Mouse (Mus musculus) neural tube, embryonic 11.5 days (tissue): ENCODE measurements around the gene Aunip. TPM values are rescaled to one million over a fixed set of nuclear protein-coding genes. Genes with fewer than 3 reads are reported as not detected.
"Not testable (repeated sequence)": the region's sequence is repeated elsewhere in the genome, so short reads cannot be mapped to it uniquely, and the experiment has no call there.

Source experiments
- ATAC-seq: fragments of 200-750 bp; cut with Nextera tagmentation; 2 replicates; pipeline ENCODE4 v1.8.0; 2017; ENCODE audit warnings: moderate number of reproducible peaks, mild to moderate bottlenecking, moderate TSS enrichment, moderate library complexity; ENCODE audit not compliant: insufficient read depth, low FRiP score, low TSS enrichment
- DNase-seq: peaks from one replicate; pipeline ENCODE4 v3.0.0-alpha.2; 2015; ENCODE audit warnings: low spot score
- H3K27ac ChIP-seq: fragments of 300-500 bp; sonication (generic); 2 replicates; pipeline ENCODE4 v1.5.1; 2014; ENCODE audit warnings: low read depth, mild to moderate bottlenecking, low read length
- H3K27me3 ChIP-seq: fragments of 300-500 bp; sonication (generic); 2 replicates; pipeline ENCODE4 v1.6.1; 2014; ENCODE audit warnings: mild to moderate bottlenecking, low read length, mixed read lengths; ENCODE audit not compliant: control insufficient read depth, insufficient read depth
- H3K36me3 ChIP-seq: fragments of 300-500 bp; sonication (generic); 2 replicates; pipeline ENCODE4 v1.6.1; 2014; ENCODE audit warnings: mild to moderate bottlenecking, low read length, moderate library complexity, mixed read lengths; ENCODE audit not compliant: control insufficient read depth, insufficient read depth
- H3K4me1 ChIP-seq: fragments of 300-500 bp; sonication (generic); 2 replicates; pipeline ENCODE4 v1.6.1; 2014; ENCODE audit warnings: low read length, mixed read lengths; ENCODE audit not compliant: control insufficient read depth, insufficient read depth
- H3K4me2 ChIP-seq: fragments of 300-500 bp; sonication (generic); 2 replicates; pipeline ENCODE4 v1.6.1; 2014; ENCODE audit warnings: low read depth, mild to moderate bottlenecking, moderate library complexity
- H3K4me3 ChIP-seq: fragments of 300-500 bp; sonication (generic); 2 replicates; pipeline ENCODE4 v1.5.1; 2014; ENCODE audit warnings: low read depth, low read length
- H3K9ac ChIP-seq: fragments of 300-500 bp; sonication (generic); 2 replicates; pipeline ENCODE4 v1.6.1; 2014; ENCODE audit warnings: mild to moderate bottlenecking, low read length
- H3K9me3 ChIP-seq: fragments of 300-500 bp; sonication (generic); 2 replicates; pipeline ENCODE4 v1.6.1; 2016; ENCODE audit warnings: low read length; ENCODE audit not compliant: control insufficient read depth
- WGBS: fragments of 180-500 bp; shearing (Covaris S2); extraction: QIAGEN DNeasy Blood & Tissue Kit; methylation state at CpG from one replicate; pipeline ENCODE4 v1.1.7; 2014; 5-methylcytosine and 5-hydroxymethylcytosine counted together
- polyA plus RNA-seq: library from polyadenylated mRNA; unstranded; fragments of >200 nt; fragmentation: Nextera tagmentation; extraction: Ambion mirVana; gene quantifications from 2 replicates; pipeline ENCODE4 v1.2.1, GENCODE M21; 2014

Gene Aunip
- polyA plus RNA-seq, 1 experiment from 2014 or later: 8.1 TPM

DNA sequence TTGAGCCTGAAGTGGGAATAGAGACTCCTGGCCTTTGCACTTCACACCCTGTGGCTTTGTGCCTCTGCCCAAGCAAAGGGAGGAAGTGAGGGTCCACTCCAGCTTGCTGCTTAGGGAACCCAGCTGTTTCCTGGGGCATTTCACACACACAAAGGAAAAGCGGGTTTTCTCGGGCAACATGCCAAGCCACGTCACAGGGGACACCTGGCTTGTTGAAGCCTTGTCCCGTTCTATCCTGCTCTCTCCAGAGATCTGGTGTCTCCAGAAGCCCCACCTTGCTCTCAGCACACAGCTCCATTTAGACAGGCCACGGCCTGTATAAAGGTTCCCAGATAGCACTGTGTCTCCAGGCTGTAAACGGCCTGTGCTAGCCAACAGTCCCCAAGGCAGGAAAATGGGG, 19.1 kb upstream of the Aunip start:
- Histone ChIP-seq H3K9ac (no peak overlapping the region), H3K36me3 (no peaks in the 10 kb centered on the region), H3K9me3 (no peaks in the 10 kb centered on the region), H3K4me2 (no peak overlapping the region), H3K27me3 (no peaks in the 10 kb centered on the region; the same call in 1 of the 2 replicates), H3K4me1 (no peaks in the 10 kb centered on the region), H3K4me3 (no peak overlapping the region), H3K27ac (no peak overlapping the region)
- DNase-seq (no peak), ATAC-seq (no peak)
- 89% methylated on average over 6 of the region's 6 CpGs for WGBS

DNA sequence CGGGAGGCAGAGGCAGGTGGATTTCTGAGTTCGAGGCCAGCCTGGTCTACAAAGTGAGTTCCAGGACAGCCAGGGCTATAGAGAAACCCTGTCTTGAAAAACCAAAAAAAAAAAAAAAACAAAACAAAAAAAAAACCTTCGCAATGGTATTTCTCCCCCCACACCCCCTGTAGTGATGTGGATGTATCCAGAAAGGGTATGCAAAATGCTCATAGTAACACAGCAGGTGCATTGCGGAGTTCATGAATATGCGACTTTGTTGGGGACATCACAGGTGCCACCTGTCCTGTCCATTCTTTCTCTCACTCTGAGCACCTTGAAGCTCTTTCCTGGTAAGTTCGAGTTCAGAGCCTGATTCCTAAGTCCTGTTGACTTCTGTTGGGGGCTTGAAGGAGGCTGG, 16.6 kb upstream of the Aunip start:
- not testable (repeated sequence) for ATAC-seq, H3K4me2 ChIP-seq, H3K4me3 ChIP-seq, H3K4me1 ChIP-seq, H3K36me3 ChIP-seq, H3K9ac ChIP-seq, H3K27ac ChIP-seq, DNase-seq, H3K27me3 ChIP-seq, H3K9me3 ChIP-seq
- WGBS: 89% methylated on average over 6 of the region's 6 CpGs

DNA sequence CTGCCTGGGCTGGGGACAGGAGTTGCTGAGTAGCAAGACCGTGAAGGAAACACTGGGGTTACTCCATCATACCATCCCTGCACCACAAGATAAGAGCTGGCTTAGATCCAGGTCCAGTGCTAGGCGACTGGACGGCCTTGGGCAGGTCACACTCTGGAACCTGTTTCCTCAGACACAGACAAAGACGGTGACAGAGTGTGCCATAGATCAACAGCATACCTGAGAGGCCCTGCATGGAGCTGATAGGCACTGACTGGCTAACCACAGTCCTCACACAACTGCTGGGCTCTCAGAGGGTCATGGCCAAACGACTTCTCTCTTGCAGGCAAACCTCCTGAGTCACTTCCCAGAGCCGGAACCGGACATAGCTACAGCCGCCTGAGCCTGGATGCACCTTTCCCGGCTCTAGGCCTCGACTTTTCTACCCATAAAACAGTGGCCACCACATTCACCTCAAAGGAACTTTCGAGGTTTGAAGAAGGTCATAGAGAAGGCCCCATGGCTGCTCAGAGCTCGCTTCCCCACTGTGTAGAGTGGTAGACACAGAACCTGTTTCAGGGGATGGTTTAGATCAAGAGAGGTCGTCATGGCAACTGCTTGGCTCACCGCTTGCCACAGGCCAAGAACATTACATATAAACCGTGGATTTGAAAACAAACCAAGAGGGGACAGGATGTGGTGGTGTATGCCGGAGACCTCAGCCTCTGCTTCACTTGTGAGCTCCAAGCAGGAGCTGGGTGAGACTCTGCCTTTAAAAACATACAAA, 15.8 kb upstream of the Aunip start:
- H3K27ac ChIP-seq: no peak overlapping the region
- no peaks in the 10 kb centered on the region; the same call in 1 of the 2 replicates for H3K27me3 ChIP-seq
- H3K4me2 ChIP-seq: no peak overlapping the region
- ATAC-seq: no peak
- WGBS: 72% methylated on average over 16 of the region's 16 CpGs
- 0 out of 2 replicates have a peak, but pooled peaks cover 3% of the 10 kb centered on the region for H3K4me1 ChIP-seq
- H3K36me3 ChIP-seq: no peaks in the 10 kb centered on the region
- no peak for DNase-seq
- no peak overlapping the region for H3K4me3 ChIP-seq
- no peak overlapping the region for H3K9ac ChIP-seq
- no peaks in the 10 kb centered on the region for H3K9me3 ChIP-seq

DNA sequence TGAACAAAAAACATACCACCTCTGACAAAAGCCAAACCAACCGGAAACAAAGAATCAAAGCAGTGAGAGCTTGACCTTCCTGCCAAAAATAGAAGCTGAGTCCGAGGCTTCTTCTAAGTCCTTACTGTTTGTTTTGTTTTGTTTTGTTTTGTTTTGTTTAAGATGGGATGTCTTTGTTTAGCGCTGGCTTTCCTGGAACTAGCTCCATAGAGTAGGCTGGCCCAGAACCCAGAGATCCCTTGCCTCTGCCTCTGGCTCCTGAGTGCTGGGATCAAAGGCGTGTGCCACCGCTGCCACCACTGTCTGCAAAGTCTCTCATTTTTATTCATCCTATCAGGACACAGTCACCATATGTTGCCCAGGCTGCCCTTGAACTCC, 15.3 kb upstream of the Aunip start:
- WGBS: 72% methylated on average over 5 of the region's 5 CpGs
- no peak overlapping the region for H3K4me3 ChIP-seq
- no peaks in the 10 kb centered on the region; the same call in 1 of the 2 replicates for H3K27me3 ChIP-seq
- no peak overlapping the region for H3K27ac ChIP-seq
- no peaks in the 10 kb centered on the region for H3K9me3 ChIP-seq
- ATAC-seq (no peak), DNase-seq (no peak)
- no peak overlapping the region for H3K4me2 ChIP-seq
- no peaks in the 10 kb centered on the region for H3K36me3 ChIP-seq
- H3K9ac ChIP-seq: no peak overlapping the region
- H3K4me1 ChIP-seq: 0 out of 2 replicates have a peak, but pooled peaks cover 3% of the 10 kb centered on the region

DNA sequence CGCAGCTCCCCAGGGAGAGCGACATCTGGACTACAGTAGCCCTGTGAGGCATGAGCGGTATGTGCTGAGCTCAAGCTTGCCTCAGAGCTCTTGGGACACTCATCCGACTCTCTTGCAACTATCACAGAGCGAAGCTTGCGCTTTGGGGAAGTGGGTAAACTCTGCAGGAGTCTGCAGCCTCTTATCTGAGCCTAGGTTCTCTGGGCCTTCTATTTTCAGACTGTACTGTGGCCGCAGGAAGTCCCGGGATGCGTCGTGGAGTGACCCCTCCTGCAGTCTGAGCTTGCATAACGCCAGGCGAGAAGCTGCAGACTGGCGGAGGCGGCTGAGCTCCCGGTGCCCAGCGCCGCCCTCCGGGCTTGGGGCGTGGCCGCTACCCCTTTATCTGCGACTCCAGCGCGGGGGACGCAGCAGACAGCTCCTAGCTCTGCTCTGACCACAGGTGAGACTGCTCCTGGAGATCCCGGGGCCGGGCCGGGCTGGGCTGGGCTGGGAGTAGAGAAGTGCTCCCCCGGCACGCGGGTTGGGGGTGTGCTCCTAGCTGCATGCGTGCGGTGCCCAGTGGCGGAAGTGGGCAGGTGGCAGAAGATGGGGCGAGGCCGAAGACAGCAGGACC, 14.1 kb upstream of the Aunip start, which contains the start of gene Paqr7:
TSS of gene Paqr7 (plus strand) at position 103 of the 616 bp plus-strand sequence.
- H3K9me3 ChIP-seq: no peaks in the 10 kb centered on the region
- H3K27ac ChIP-seq: no peak within 1 kb of the TSS
- H3K27me3 ChIP-seq: no peaks in the 10 kb centered on the region; the same call in 1 of the 2 replicates
- ATAC-seq (no peak), DNase-seq (peak; percentile 57)
- peak within 1 kb of the TSS; percentile 46 for H3K4me3 ChIP-seq
- H3K4me1 ChIP-seq: 0 out of 2 replicates have a peak, but pooled peaks cover 3% of the 10 kb centered on the region
- H3K36me3 ChIP-seq: no peaks in the 10 kb centered on the region
- H3K9ac ChIP-seq: peak within 1 kb of the TSS; percentile 62
- peak within 1 kb of the TSS; percentile 93 for H3K4me2 ChIP-seq
- WGBS: 1% methylated on average over 35 of the region's 35 CpGs

DNA sequence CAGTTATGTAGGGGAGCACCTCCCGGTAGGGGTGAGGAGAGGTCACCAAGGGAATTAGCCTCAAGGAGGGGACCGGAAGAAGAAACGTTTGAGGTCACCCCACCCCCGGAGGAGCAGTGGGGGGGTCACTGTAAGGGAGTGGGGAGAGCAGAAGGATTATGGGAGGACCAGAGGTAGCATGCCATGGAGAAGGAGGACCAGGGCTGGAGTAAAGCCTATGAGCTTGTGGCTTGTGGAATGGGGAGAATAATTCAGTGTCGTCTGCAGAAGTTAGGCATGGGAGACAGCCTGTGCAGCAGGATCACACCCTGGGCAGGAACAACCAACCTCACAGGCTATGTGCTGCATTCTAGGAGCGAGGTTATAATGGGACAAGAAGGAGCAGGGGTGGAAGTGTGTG, 13.6 kb upstream of the Aunip start:
- no peaks in the 10 kb centered on the region for H3K9me3 ChIP-seq
- H3K4me2 ChIP-seq: peak overlapping the region; percentile 93
- H3K4me3 ChIP-seq: peak overlapping the region; percentile 46
- H3K27me3 ChIP-seq: no peaks in the 10 kb centered on the region; the same call in 1 of the 2 replicates
- DNase-seq (no peak), ATAC-seq (no peak; the same call in 1 of the 2 replicates)
- no peak overlapping the region for H3K27ac ChIP-seq
- 10% methylated on average over 6 of the region's 6 CpGs for WGBS
- 0 out of 2 replicates have a peak, but pooled peaks cover 3% of the 10 kb centered on the region for H3K4me1 ChIP-seq
- no peaks in the 10 kb centered on the region for H3K36me3 ChIP-seq
- H3K9ac ChIP-seq: peak overlapping the region; percentile 62

DNA sequence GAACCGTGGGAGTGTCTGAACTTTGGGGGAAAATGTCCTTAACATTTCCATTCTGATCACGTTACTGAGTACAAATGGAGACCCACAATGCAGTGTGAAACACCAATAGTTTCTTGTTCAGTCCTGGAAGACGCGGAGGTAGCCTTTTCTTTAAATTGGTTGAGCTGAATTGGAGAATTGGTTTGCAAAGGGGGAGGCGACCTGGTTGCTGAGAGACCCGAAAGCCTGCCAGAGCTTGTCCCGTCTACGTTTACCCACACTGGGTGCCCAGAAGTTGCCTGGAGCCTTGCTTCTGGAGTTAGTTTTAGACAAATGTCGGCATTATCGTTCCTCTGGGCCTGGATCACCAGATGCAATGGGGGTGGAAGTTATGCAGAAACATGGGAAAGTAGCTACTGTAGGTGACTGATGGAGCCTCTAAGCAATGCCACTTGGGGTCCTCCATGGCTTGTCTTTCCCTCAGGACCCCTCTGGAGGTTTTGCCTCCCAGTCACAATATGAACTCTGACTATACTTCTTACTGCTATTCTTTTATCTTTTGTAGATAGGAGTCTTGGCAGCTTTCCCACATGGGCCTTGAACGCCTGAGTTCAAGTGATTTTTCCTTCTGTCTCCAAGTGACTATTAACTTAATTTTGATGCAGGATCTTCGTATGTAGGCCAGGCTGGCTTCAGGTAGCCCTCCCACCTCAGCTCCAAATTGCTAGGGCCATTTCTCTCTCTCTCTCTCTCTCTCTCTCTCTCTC, 12.6 kb upstream of the Aunip start:
- Histone ChIP-seq H3K4me1 (0 out of 2 replicates have a peak, but pooled peaks cover 3% of the 10 kb centered on the region), H3K9ac (no peak overlapping the region), H3K4me2 (no peak overlapping the region), H3K36me3 (no peaks in the 10 kb centered on the region), H3K9me3 (no peaks in the 10 kb centered on the region), H3K27me3 (no peaks in the 10 kb centered on the region; the same call in 1 of the 2 replicates), H3K4me3 (no peak overlapping the region), H3K27ac (no peak overlapping the region)
- WGBS: 85% methylated on average over 12 of the region's 12 CpGs
- no peak for DNase-seq
- no peak for ATAC-seq

DNA sequence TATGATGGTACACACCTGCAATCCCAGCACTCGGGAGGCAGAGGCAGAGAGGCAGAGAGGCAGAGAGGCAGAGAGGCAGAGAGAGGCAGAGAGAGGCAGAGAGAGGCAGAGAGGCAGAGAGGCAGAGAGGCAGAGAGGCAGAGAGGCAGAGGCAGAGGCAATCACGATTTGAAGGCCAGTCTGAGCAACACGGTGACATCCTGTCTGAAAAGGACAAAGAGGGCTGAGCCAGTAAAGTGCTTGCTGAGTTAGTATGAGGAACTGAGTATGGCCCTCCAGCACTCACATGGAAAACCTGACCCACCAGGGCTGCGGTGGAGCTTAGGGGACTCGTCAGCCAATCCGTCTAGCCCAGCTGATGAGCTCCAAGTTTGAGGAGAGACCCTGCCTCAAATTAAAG, 11.8 kb upstream of the Aunip start:
- 91% methylated on average over 6 of the region's 6 CpGs for WGBS
- H3K27ac ChIP-seq, H3K4me1 ChIP-seq, ATAC-seq, H3K9ac ChIP-seq, H3K27me3 ChIP-seq, H3K9me3 ChIP-seq, H3K4me2 ChIP-seq, DNase-seq, H3K4me3 ChIP-seq, H3K36me3 ChIP-seq: not testable (repeated sequence)
